Mouse (Mus musculus) retina, postnatal 1 day (tissue): ENCODE data around the gene Podnl1.
A peak's percentile ranks its signal among the peaks of the same experiment; 100 is the strongest.

Source experiments
- DNase-seq: peaks from one replicate; pipeline ENCODE4 v3.0.0-alpha.2; 2012

Podnl1 gene

DNA sequence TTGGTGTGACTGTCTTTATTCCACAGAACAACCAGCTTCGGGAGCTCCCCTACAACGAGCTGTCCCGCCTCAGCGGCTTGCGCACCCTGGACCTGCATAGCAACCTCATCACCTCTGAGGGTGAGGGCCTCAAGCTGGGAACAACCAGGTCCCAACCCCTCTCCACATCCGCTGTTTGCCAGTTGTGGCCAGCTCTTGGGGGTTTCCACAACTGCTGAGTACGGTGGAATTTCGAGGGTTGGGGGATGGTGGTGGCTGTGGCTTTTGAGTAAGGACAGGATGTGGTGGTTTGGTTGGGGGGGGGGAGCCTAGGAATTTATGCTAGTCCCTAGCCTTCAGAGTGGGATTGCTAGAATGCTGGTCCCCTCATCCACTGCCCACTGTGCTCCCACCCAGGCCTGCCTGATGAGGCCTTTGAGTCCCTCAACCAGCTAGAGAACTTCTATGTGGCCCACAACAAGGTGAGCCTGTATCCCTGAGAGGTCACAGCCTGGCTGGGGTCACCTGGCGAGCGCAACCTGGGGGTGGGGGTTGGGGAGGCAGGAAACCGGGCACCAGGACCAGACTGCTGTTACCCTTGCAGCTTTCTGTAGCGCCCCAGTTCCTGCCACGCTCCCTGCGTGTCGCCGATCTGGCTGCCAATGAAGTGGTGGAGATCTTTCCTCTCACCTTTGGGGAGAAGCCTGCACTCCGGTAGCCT lies 1.6 kb downstream of the Podnl1 start:
- DNase-seq = no peak

DNA sequence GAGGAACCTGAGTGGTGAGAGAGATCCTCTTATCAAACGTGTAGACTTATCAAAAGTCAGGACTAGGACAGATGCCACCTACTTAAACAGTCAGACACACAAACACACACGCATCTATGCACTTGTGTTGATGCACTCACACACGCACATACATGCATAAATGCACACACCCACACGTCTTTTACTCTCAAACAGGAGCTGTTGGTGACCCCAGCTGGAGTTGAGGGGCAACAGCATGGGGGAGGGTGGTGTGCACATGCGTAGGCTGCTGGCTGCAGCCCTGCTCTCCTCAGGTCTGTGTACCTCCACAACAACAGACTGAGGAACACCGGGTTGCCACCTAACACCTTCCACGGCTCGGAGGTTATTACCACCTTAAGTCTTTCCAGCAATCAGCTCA lies 2.5 kb downstream of the Podnl1 start:
- no peak for DNase-seq

DNA sequence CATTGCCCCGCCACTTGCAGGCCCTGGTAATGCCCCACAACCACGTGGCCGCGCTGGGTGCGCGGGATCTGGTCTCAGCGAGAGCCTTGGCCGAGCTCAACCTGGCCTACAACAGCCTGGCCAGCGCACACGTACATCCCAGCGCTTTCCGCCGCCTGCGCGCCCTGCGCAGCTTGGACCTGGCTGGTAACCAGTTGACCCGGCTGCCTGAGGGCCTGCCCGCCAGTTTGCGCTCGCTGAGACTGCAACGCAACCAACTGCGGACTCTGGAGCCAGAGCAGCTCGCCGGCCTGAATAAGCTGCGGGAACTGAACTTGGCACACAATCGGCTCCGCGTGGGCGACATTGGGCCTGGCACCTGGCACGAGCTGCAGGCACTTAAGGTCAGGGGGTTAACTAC lies 5.0 kb downstream of the Podnl1 start:
- DNase-seq = peak; percentile 24

DNA sequence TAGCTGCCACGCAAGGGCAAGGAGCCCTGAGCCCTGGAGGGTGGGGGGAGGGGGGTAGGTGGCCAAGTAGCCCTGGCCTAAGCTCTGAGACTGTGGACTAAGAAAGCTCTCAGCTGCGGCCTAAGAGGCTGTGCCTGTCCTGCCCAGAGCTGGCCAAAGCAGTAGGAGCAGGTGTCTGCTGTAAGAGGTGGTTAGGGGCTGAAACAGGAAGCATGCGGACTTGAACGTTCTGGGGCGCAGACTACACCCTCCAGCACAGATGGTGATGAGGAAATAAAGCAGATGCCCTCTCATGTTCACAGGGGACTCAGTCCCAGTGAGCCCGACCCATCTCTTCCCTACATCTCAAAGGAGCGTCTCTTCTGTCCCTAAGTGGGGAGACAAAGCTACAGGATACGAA lies 6.4 kb downstream of the Podnl1 start:
- DNase-seq = no peak

DNA sequence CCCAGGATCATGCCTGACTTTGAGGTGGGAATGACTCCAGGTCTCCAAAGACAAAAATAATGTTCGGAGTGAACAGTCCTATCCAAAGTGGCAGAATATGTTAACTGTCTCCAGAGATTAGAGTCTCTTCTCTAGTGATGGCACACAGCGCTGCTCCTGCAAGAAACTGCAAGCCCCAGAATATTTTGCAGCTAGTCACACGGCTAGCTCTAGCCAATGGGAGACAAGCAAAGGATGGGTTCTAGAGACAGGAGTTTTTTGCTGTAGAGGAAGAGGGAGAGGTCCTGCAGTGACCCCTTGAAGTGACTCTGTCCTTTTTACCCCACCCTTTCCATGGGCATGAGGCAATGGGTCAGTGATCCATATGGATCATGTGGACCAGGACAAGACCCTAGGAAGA lies 12.1 kb downstream of the Podnl1 start:
- no peak for DNase-seq

DNA sequence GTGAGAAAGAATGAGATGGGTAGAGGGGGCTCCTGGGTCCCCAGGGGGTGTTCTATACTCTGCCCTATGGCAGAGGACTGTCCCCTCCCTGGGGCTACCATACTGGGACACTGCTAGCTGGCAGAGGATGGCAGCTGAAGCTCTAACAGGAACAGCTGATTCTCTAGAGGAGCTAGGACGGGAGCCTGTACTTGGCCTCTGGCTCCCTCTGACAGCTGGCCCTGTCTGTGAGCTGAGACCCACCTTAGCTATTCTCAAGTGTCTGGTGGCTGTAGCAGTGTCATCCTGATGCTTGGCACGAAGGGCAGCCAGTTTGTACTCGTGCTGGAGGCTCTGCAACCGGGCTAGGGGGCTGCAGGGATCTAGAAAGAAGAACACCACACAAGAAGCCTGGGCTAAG lies 15.0 kb downstream of the Podnl1 start:
- no peak for DNase-seq

DNA sequence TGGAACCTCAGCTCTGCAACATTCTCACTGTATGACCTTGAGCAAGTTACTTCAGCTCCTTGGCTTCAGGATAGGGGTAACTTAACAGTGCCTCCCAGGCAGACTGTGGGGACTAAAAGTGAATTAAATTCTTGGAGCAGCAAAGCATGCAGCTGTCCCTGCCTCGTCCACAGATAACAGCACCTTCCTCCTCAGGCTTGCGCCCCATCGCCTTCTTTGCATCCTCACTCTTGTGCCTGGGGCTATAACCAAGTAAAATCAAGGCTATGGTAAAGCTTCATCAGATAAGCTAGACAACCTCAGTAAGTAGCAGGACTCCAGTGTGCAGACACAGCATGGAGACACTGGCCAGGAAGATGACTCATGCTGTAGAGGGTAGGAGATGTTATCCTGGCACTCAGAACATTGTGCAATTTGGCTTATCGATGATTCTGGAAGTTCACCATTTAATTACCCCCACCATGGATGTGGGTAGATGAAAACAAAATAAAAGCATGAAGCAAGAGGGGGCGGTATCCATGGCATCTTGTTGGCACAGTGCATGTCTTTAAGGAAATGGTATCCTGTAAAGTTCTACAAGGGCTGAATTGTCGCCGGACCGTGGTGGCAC lies 19.0 kb downstream of the Podnl1 start:
- DNase-seq = no peak

DNA sequence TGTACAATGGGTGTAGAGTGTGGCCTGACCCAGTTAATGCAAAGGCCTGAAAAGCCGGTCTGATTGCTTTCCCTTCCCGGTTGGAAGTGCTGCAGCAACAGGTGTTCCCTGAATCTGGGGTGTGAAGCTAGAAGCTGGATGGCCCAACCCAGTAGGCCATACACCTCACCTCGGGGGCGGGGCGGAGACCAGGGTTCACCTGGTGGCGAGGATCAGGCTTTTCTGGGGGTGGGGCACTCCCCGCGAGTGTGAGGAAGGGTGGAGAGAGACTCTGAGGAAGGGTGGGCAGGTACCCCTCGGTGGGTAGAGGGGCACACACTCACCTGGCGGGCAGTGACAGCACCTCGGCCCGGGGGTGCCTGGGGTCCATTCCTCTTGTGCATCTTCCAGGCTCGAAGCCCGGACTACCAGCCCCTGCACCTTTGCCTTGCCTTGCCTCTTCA lies 21.6 kb downstream of the Podnl1 start:
- DNase-seq = no peak

DNA sequence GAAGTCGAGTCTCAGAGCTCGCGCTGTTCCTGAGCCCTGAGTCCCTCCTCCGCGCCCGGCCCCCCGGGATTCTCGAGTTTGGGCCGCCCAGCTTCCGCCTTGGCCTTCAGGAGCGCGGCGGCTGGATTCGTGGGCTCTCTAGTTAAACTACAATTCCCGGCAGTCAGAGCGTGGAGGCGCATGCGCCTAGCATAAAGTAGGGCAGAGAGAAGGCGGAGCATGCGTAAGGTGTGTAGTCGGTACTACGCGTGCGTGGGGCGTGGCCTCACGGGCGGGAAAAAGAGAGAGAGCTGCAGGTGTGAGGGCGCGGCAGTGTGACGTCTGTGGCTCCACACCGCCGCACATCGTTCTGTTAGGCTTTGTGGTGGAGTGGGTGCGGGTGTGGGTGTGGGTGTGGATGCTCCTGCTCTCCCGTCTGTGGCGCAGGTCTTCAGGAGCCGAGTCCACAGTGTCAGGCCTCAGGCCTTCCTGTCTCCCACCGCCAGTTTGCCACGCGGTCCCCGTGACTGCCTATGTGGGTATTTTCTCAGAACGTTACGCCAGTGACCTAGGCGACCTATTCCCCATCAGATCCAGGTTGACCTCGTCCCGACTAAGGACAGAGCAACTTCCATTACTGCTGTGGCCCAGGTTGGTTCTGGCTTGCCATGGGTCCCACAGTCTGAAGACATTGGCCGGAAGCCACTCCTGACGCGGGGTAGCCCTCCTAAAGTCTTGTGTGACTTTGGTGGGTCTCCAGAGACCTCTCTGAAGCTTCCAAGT lies 22.2 kb downstream of the Podnl1 start, which contains the start of the genes Cc2d1a and 4930432K21Rik:
Gene Cc2d1a (minus strand): TSS at position 168 of the 762 bp plus-strand sequence.
Gene 4930432K21Rik (plus strand): TSS at position 257 of the 762 bp plus-strand sequence.
- DNase-seq = peak; percentile 97

DNA sequence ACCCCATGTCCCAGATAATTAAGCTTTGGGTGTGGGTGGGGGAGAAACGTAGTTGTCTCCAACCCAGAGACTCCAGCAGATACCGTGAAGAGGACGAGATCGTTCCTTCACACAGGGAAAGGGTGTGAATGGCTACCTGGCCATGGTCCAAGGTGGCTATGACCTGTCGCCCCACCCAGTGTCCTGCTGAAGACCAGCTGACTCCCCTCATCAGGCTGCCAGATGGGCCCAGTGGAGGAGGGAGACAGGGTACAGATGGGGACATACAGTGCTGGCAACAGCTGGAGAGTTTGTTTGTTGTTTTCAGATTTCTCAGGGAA lies 22.7 kb downstream of the Podnl1 start:
- DNase-seq = no peak

DNA sequence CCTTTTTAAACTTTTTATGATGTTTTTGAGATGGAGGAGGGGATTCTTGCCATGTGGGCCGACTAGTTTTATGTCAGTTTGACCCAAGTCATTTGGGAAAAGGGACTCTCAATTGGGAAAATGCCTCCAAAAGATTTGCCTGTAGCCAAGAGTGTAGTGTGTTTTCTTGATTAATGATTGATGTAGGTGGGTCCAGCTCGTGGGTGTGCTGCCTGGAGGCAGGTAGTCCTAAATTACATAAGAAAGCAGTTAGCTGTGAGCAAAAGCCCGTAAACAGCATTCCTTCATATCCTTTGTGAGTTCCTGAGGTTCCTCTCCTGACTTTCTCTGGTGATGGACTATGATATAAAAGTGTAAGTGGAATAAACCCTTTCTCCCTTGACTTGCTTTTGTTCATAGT lies 23.4 kb downstream of the Podnl1 start:
- no peak for DNase-seq

DNA sequence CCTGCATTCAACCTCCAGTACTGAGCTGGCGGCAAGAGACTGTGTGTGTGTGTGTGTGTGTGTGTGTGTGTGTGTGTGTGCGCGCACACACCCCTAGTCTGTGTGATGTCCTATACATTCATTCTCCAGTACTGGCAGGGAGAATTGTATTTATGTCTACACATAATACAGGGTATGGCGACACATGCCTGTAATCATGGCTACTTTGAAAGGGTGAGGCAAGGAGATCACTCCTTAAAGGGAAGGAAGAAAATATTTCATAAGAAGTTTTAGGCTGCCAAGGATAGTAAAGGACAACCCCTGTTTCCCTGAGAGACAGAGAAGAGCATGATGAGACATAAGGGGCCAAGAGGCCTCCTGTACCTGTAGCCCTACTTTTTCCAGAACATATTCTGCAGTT lies 31.8 kb downstream of the Podnl1 start:
- DNase-seq = no peak

DNA sequence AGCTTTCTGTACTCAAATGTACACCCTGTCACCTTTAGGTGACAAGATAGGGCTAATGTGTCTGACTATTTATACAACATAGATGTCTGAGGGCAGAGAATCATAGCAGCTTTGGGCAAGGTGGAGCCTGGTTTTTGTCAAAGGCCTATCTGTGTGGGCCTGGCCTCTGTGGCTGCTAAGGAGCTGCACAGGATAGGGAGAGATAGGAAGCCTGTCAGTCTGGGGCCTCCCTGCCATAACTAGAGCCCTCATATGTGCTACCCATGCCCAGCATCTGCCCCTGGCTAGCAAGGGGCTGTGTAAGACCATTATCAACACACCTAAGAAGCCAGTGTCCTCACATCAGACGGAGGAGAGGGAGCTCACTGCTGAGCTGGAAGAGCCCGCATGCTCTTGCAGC lies 41.9 kb downstream of the Podnl1 start:
- DNase-seq = no peak

DNA sequence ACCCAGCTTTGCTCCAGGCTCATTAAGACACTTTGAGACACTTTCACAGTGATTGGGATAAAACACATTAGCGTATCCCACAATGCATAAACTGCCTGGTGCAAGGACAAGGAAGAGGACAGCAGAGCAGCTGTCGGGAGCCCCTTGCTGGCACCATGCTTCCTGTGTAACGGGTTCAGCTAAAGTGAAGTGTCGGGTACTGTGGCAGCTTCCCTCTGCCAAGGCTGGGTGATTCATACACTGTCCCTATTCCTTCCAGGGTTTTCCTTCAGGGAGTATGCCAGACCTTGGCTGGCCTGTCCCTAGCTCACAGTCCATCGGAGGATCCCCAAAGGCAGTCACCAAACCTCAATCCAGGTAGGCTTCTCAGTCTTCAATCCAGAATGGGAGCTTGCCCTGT lies 44.3 kb downstream of the Podnl1 start:
- DNase-seq = no peak

DNA sequence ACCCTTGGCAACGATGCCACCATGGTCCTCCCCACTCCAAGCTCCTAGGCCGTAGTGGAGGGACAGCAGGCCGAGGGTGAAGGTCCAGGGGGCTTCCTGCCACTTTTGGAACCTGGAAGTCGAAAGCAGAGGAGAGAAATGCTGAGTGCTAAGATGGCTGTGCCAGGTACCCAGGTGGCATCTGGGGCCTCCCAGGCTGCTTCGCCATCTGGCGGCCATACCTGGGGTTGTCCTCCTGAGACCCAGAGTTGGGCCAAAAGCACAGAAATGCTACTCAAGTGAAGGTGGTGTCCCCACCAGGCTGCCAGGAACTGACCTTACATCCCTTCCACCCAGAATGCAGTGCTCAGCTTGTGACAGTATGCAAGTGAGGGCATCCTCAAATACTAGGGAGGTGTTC lies 48.1 kb downstream of the Podnl1 start:
- DNase-seq = no peak

DNA sequence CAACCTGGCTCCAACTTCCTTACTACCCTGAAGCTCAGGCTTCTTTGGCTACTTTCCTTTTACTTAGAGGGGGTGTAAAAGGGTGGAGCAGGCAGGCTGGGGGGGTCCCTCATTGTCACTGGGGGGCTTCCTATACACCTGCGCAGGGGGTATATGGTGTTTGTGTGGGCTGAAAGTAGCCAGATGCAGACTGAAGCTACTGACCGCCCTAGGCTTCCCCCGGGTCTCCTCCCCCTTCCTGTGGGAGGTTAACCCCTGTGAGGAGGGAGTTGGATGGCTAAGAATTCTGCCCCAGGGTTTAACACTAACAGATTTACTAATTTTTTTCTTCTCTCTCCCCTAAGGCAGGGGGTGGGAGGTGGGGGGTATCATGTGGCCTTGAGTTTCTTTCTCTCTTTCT lies 50.8 kb downstream of the Podnl1 start:
- DNase-seq = no peak

DNA sequence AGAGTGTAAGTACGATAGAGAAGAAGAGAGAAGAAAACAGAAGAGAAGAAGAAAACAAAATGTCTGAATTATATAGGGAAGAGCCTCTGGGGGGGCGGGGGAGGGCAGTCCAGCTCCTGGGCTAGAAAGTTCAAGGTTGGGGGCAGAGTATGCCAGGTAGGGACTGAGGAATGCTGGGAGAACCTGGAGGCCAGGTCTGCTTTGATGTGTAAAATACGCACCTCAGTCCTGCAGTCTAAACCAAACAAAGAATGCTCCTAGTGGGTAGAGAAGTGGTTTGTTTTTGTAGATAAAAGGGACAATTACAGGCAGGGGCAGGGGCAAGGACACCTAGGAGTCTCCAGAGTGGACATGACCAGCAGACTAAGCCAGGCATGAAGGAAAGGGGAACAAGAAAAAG lies 51.6 kb downstream of the Podnl1 start:
- DNase-seq = no peak

DNA sequence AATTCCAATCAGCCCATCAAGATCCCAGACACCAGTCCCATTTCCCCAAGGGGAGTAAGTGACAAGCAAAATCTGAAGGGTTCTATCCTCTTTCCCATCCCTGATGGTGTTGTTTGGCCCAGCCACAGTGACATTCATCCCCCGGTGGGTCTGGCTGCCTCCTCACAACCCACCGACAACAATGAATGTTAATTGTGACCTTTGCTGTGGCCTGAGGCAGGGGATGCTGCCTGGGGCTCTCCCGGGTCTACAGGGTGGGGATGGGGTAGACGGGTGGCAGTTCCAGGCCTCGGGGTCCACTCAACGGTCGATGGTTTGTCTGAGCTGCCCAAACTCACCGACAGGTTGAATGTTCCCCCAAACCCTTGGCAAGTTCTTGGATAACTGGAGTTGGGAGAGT lies 52.8 kb downstream of the Podnl1 start:
- no peak for DNase-seq

DNA sequence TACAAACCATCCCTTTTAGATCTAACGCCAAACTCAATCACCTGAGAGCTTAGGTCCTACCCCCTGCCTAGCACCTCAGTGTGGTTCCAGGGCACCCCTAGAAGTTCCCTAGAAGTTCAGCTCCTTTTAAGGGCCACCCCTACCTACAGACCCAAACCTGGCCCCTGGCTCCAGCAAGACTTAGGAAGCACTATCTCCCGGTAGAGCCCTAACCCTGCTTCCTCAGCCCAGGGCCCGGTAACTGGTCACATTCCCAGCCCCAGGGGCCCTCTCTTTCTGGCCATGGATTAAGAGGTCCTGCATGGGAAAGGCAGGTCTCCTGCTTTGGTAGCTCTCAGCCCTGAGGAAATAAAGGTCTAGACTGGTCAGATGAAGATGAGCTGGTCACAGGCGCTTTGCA lies 54.2 kb downstream of the Podnl1 start:
- no peak for DNase-seq

DNA sequence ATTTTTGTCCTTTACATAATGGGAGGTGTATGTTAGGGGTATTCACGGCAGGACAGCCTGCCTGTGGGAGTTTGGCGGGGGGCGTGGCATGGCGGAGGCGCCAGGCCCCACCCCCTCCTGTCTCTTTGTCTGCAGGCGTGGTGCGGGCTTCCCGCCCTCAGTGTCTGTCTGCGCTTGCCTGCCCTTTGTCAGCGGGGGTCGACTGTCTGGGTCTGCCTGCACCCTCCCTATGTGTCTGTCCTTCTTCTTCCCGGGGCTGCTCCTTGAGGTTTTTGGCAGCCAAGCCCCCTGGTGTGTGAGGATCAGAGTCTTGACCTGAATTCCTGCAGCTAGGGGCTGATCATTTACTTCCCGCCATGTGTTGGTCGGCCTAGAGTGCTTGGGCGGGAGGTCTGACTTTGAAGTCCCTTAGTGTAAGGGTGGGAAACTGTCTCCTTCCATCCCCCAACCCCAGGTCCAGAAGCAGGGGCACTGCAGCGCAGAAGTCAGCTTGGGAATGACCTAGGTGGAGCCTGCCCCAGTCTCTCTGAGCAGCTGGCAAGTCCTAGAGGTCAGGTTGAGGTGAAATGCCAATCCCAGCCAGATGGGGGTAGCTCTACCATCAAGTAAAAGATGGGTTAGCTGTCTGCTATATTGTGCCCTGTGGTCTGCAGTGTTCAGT lies 54.9 kb downstream of the Podnl1 start:
- DNase-seq = peak; percentile 77
